Mouse (Mus musculus): ENCODE measurements around the gene Gm5089. TPM values are rescaled to one million over a fixed set of nuclear protein-coding genes. Genes with fewer than 3 reads are reported as not detected.

The Gm5089 gene
- polyA plus RNA-seq, 2 experiments = not detected

DNA sequence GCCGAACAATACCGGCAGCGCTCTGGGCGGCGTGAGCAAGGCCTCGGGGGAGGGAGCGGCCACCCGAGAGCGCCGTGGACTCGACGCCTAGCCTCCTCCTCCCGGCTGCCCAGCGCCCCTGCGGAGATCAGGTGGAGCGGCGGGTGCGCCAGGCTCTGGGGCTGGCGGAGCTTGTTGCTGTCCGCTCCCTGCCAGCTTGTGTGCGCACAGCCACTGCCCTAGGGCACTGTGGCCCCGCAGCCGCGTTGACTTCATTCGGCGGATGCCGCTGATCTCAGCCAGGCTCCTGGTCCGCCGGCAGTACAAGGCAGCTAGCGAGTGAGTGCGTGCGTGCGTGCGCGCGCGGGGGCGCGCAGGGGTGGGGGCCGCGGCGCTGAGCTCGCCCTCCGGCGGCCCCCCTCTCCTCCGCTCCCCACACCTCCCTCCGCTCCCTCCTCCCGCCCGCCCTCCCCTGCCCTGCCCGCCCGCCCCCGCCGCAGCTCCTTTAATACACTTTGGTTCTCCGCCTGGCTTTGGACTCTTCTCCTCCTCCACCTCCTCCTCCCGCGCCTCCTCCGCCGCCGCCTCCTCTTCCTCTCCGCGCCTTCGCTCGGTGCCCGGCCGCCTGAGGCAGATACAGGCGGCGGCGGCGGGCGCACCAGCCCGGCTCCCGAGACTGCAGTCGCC lies 24.1 kb upstream of the Gm5089 start, which contains the start of gene Zic2:
TSS of gene Zic2 (plus strand) at position 545 of the 666 bp plus-strand sequence.
- no peak for DNase-seq (ENCODE audit: low read depth in 3 of 3, low spot score in 3 of 3)
- WGBS (ENCODE audit: insufficient replicate concordance) = under 1% methylated on average over 44 of the region's 73 CpGs
- Histone ChIP-seq H3K4me1 (replicated peaks; ENCODE audit: control insufficient read depth in 2 of 2, insufficient read depth in 2 of 2, low read length in 1 of 2) (no peaks in the 10 kb centered on the region), H3K27ac (no peak within 1 kb of the TSS), H3K4me3 (ENCODE audit: insufficient read depth in 1 of 2, low read depth in 2 of 2, low read length in 2 of 2) (peak within 1 kb of the TSS in 1 of 2 experiments; percentile 34; a peak in 1 of 4 replicates), H3K9me3 (ENCODE audit: control insufficient read depth, low read length) (no peaks in the 10 kb centered on the region), H3K9ac (replicated peaks) (no peak within 1 kb of the TSS), H3K36me3 (replicated peaks; ENCODE audit: control insufficient read depth, insufficient read depth, low read depth) (no peaks in the 10 kb centered on the region), H3K4me2 (ENCODE audit: low read depth) (peak within 1 kb of the TSS; percentile 49), H3K27me3 (ENCODE audit: control insufficient read depth, insufficient read depth, low read length) (peaks cover 99% of the 10 kb centered on the region)
- ATAC-seq (ENCODE audit: insufficient read depth) = 0 out of 2 replicates have a peak, but pooled peaks have one; percentile 15
- TF ChIP-seq CTCF (IDR thresholded peaks at IDR 0.05; ENCODE audit: low read depth) = no peak
- TF ChIP-seq EP300 (IDR thresholded peaks at IDR 0.05; ENCODE audit: low read depth) = no peak

DNA sequence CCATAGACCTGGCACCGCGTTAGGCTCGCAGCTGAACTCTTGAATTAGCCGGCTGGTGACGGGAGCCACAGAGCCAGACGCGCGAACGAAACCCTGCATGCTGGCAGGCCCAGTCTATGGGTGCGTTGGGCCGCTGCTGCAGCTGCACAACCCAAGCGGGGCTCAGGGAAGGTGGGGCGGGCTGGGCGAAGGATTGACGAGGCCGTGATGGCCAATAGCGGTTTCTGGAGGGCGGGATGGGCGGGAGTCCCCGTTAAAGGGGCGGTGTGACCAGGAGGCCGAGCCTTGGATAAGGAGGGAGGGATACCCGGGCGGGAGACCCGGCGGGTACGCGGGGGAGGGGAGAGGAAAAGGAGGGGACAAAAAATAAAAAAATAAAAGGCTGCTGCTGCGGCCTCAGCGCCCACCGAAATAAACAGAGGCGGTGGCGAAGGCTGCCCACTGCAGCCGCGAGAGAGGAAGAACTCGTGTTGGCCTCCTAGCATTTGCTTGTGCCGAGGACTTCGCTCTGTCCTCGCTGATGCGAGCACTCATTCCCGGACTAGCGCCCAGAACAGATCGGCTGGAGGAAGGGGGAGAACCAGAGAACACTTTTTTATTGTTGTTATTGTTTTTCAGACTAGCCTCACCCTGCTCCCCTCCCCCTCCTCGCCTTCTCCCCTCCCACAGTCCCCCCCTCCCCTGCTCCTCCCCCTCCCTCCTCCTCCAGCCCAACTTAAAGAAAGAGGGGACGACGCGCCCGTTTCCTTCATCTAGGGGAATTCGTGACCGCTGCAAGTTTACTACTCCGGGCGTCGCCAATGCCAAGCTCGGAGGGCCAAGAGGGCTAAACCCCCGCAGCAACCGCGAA lies 23.4 kb upstream of the Gm5089 start:
- no peaks in the 10 kb centered on the region for H3K9me3 ChIP-seq (ENCODE audit: control insufficient read depth, low read length)
- no peaks in the 10 kb centered on the region for H3K4me1 ChIP-seq (replicated peaks; ENCODE audit: control insufficient read depth in 2 of 2, insufficient read depth in 2 of 2, low read length in 1 of 2)
- WGBS (ENCODE audit: insufficient replicate concordance) = under 1% methylated on average over 54 of the region's 57 CpGs
- H3K4me2 ChIP-seq (ENCODE audit: low read depth) = peak overlapping the region; percentile 49; the same call in 1 of the 2 replicates
- DNase-seq (ENCODE audit: low read depth in 3 of 3, low spot score in 3 of 3) (no peak), ATAC-seq (ENCODE audit: insufficient read depth) (no peak)
- H3K9ac ChIP-seq (replicated peaks) = no peak overlapping the region
- no peak overlapping the region; a peak in 1 of 4 replicates for H3K4me3 ChIP-seq (ENCODE audit: insufficient read depth in 1 of 2, low read depth in 2 of 2, low read length in 2 of 2)
- H3K27ac ChIP-seq = no peak overlapping the region
- H3K27me3 ChIP-seq (ENCODE audit: control insufficient read depth, insufficient read depth, low read length) = peaks cover 99% of the 10 kb centered on the region
- no peak for TF ChIP-seq CTCF (IDR thresholded peaks at IDR 0.05; ENCODE audit: low read depth)
- no peak for TF ChIP-seq EP300 (IDR thresholded peaks at IDR 0.05; ENCODE audit: low read depth)
- H3K36me3 ChIP-seq (replicated peaks; ENCODE audit: control insufficient read depth, insufficient read depth, low read depth) = no peaks in the 10 kb centered on the region

DNA sequence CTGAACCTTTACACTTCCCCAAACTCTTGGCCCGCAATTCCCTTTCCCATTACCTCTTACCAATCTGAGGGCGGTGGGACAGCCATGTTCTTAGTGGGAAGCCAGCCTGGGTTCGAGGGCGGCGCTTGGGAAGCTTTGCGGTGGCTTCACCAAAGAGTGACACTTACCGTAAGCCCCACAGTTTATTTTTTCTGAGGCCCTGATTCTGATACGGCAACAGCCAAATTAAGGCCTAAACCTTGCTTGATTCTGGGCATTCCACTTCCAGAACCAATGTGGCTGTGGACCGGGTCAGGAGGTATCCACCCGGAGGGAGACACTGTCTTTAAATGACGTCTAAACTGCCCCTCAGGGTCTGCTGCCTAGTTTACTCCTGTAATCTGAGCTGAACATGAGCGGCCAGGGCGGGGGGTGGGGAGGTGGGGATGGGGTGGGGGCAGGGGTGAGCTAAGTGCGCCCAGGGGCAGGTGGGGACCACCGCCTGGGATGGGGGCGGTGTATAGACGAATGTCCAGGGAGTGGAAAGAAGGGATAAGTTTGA lies 22.4 kb upstream of the Gm5089 start:
- Histone ChIP-seq H3K27me3 (ENCODE audit: control insufficient read depth, insufficient read depth, low read length) (peaks cover 99% of the 10 kb centered on the region), H3K4me3 (ENCODE audit: insufficient read depth in 1 of 2, low read depth in 2 of 2, low read length in 2 of 2) (no peak overlapping the region), H3K36me3 (replicated peaks; ENCODE audit: control insufficient read depth, insufficient read depth, low read depth) (no peaks in the 10 kb centered on the region), H3K4me2 (ENCODE audit: low read depth) (no peak overlapping the region), H3K27ac (no peak overlapping the region), H3K4me1 (replicated peaks; ENCODE audit: control insufficient read depth in 2 of 2, insufficient read depth in 2 of 2, low read length in 1 of 2) (no peaks in the 10 kb centered on the region), H3K9me3 (ENCODE audit: control insufficient read depth, low read length) (no peaks in the 10 kb centered on the region), H3K9ac (replicated peaks) (no peak overlapping the region)
- DNase-seq (ENCODE audit: low read depth in 3 of 3, low spot score in 3 of 3) (no peak), ATAC-seq (ENCODE audit: insufficient read depth) (no peak)
- 2% methylated on average over 17 of the region's 17 CpGs for WGBS (ENCODE audit: insufficient replicate concordance)
- no peak for TF ChIP-seq EP300 (IDR thresholded peaks at IDR 0.05; ENCODE audit: low read depth)
- no peak for TF ChIP-seq CTCF (IDR thresholded peaks at IDR 0.05; ENCODE audit: low read depth)

DNA sequence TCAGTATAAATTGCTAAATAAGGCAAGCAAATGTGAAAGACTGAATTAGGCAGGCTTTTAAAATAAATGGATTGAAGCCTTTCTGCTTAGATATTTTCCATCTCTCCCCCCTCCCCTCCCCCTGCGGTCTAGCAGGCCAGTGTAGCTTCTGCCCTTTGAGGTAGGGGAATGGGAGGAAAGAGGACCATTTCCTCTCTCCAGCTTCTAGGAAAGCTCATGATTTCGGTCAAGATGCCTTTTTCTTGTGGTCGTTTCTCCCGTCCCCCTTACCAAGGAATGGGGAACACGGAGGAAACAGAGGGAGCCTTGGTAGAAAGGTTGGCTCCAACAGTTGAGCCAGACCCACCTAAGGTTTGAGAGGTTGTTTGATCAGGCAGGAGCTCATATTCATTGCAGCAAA lies 21.7 kb upstream of the Gm5089 start:
- DNase-seq (ENCODE audit: low read depth in 3 of 3, low spot score in 3 of 3) (no peak), ATAC-seq (ENCODE audit: insufficient read depth) (no peak)
- WGBS (ENCODE audit: insufficient replicate concordance) = 0% methylated on average over 5 of the region's 5 CpGs

DNA sequence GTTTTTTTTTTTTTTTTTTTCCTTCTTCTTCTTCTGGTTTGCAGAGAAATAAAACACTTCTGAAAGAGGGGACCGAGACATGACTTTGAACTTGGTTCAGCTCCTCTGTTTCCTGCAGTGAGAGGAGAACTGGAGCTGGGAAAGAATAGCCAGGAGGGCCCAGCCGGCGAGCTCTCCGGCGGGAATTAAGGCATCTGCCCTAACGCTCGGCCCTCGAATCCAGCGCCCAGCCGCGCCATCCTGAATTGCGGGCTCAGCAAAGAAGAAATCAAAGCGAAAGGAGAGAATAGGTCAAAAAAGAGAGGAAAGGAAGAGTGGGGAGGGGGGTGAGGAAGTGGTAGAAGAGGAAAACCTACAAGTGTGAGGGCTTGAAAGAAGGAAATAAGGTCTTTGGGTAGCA lies 21.2 kb upstream of the Gm5089 start:
- no peak for DNase-seq (ENCODE audit: low read depth in 3 of 3, low spot score in 3 of 3)
- no peak for TF ChIP-seq EP300 (IDR thresholded peaks at IDR 0.05; ENCODE audit: low read depth)
- no peak for TF ChIP-seq CTCF (IDR thresholded peaks at IDR 0.05; ENCODE audit: low read depth)
- under 1% methylated on average over 13 of the region's 13 CpGs for WGBS (ENCODE audit: insufficient replicate concordance)

More for the DNA sequence above, 21.7 kb upstream of the Gm5089 start:
- H3K4me3 ChIP-seq (ENCODE audit: insufficient read depth in 1 of 2, low read depth in 2 of 2, low read length in 2 of 2) = no peak overlapping the region
- peaks cover 99% of the 10 kb centered on the region for H3K27me3 ChIP-seq (ENCODE audit: control insufficient read depth, insufficient read depth, low read length)
- H3K36me3 ChIP-seq (replicated peaks; ENCODE audit: control insufficient read depth, insufficient read depth, low read depth) = no peaks in the 10 kb centered on the region
- no peak overlapping the region for H3K27ac ChIP-seq
- no peaks in the 10 kb centered on the region for H3K9me3 ChIP-seq (ENCODE audit: control insufficient read depth, low read length)
- no peaks in the 10 kb centered on the region for H3K4me1 ChIP-seq (replicated peaks; ENCODE audit: control insufficient read depth in 2 of 2, insufficient read depth in 2 of 2, low read length in 1 of 2)
- no peak overlapping the region for H3K4me2 ChIP-seq (ENCODE audit: low read depth)
- TF ChIP-seq CTCF (IDR thresholded peaks at IDR 0.05; ENCODE audit: low read depth) (no peak), EP300 (IDR thresholded peaks at IDR 0.05; ENCODE audit: low read depth) (no peak)
- H3K9ac ChIP-seq (replicated peaks) = no peak overlapping the region

More for the DNA sequence above, 21.2 kb upstream of the Gm5089 start:
- Histone ChIP-seq H3K27me3 (ENCODE audit: control insufficient read depth, insufficient read depth, low read length) (peaks cover 99% of the 10 kb centered on the region), H3K9me3 (ENCODE audit: control insufficient read depth, low read length) (no peaks in the 10 kb centered on the region), H3K9ac (replicated peaks) (no peak overlapping the region), H3K4me2 (ENCODE audit: low read depth) (no peak overlapping the region), H3K36me3 (replicated peaks; ENCODE audit: control insufficient read depth, insufficient read depth, low read depth) (no peaks in the 10 kb centered on the region), H3K4me3 (ENCODE audit: insufficient read depth in 1 of 2, low read depth in 2 of 2, low read length in 2 of 2) (no peak overlapping the region), H3K27ac (no peak overlapping the region), H3K4me1 (replicated peaks; ENCODE audit: control insufficient read depth in 2 of 2, insufficient read depth in 2 of 2, low read length in 1 of 2) (no peaks in the 10 kb centered on the region)
- ATAC-seq (ENCODE audit: insufficient read depth) = no peak
